Mouse (Mus musculus) thymus, adult 2 months (tissue): ENCODE results near the gene Gramd4. TPM values are rescaled to one million over a fixed set of nuclear protein-coding genes. Genes with fewer than 3 reads are reported as not detected.
A peak's percentile ranks its signal among the peaks of the same experiment; 100 is the strongest.

Experiments
- DNase-seq: peaks from one replicate; pipeline ENCODE4 v3.0.0; 2021
- H3K27ac ChIP-seq: fragments of 200-500 bp; 2 replicates; pipeline ENCODE4 v1.5.1; 2012; ENCODE audit warnings: low read length, control low read depth; ENCODE audit not compliant: control insufficient read depth, insufficient read depth
- H3K27me3 ChIP-seq: fragments of 200-500 bp; 2 replicates; pipeline ENCODE4 v1.6.1; 2012; ENCODE audit warnings: mild to moderate bottlenecking, low read length, moderate library complexity, mixed read lengths; ENCODE audit not compliant: control insufficient read depth, insufficient read depth
- H3K36me3 ChIP-seq: fragments of 200-500 bp; 2 replicates; pipeline ENCODE4 v1.6.1; 2012; ENCODE audit warnings: mild to moderate bottlenecking, low read length, moderate library complexity; ENCODE audit not compliant: control insufficient read depth, insufficient read depth
- H3K4me1 ChIP-seq: fragments of 200-500 bp; replicated peaks from 2 replicates; pipeline ENCODE4 v1.6.1; 2012; ENCODE audit warnings: low read length; ENCODE audit not compliant: control insufficient read depth, insufficient read depth
- H3K4me3 ChIP-seq: fragments of 200-500 bp; 2 replicates; pipeline ENCODE4 v1.5.1; 2012; ENCODE audit warnings: mild to moderate bottlenecking, low read length, control low read depth, moderate library complexity; ENCODE audit not compliant: control insufficient read depth, insufficient read depth
- CTCF ChIP-seq: fragments of 200-500 bp; IDR thresholded peaks from 2 replicates; pipeline ENCODE4 v1.5.1; 2012; ENCODE audit warnings: mild to moderate bottlenecking, control low read depth, low read length, moderate library complexity, borderline replicate concordance; ENCODE audit not compliant: control insufficient read depth, poor library complexity, insufficient read depth; ENCODE audit errors: extremely low read depth
- POLR2A ChIP-seq: fragments of 200-500 bp; IDR thresholded peaks from 2 replicates; pipeline ENCODE4 v1.6.1; 2012; ENCODE audit warnings: mild to moderate bottlenecking, low read length, control low read depth, moderate library complexity; ENCODE audit not compliant: control insufficient read depth, poor library complexity, insufficient read depth; ENCODE audit errors: extremely low read depth
- WGBS: fragments of 180-500 bp; shearing (Covaris S2); methylation state at CpG from one replicate; pipeline ENCODE4 v1.1.7; 2018; 5-methylcytosine and 5-hydroxymethylcytosine counted together
- polyA plus RNA-seq: library from polyadenylated mRNA; depleted of rRNA; stranded (reverse); fragments of >200 nt; gene quantifications from 2 replicates; pipeline ENCODE4 v1.2.3, GENCODE M21; 2012

Gene Gramd4
- polyA plus RNA-seq, 1 experiment = 37.1 TPM

DNA sequence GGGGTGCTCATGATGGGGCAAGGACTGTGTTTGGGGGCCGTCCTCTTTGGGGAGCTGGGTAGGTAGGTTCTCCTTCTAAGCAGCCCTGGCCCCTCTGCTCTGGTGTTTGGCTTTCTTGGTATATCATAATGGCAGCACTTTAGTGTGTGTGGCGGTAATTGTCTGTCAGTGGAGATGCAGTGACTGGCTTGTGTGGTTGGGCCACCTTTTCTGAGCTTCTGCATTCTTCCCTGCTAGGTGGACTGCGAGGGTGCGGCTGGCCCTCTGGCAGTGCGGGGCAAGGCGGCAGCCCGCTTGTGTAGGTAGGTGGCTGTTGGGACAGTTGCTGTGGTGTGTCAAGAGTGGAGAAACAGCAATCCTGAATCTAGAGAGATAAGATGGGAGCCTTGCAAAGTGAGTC lies 3.7 kb downstream of the Gramd4 start:
- TF ChIP-seq CTCF (no peak), POLR2A (no peak)
- peaks cover 68% of the 10 kb centered on the region for H3K4me1 ChIP-seq
- no peak for DNase-seq
- no peaks in the 10 kb centered on the region for H3K36me3 ChIP-seq
- no peak overlapping the region for H3K4me3 ChIP-seq
- no peaks in the 10 kb centered on the region for H3K27me3 ChIP-seq
- no peak overlapping the region for H3K27ac ChIP-seq
- WGBS = 85% methylated on average over 7 of the region's 7 CpGs

DNA sequence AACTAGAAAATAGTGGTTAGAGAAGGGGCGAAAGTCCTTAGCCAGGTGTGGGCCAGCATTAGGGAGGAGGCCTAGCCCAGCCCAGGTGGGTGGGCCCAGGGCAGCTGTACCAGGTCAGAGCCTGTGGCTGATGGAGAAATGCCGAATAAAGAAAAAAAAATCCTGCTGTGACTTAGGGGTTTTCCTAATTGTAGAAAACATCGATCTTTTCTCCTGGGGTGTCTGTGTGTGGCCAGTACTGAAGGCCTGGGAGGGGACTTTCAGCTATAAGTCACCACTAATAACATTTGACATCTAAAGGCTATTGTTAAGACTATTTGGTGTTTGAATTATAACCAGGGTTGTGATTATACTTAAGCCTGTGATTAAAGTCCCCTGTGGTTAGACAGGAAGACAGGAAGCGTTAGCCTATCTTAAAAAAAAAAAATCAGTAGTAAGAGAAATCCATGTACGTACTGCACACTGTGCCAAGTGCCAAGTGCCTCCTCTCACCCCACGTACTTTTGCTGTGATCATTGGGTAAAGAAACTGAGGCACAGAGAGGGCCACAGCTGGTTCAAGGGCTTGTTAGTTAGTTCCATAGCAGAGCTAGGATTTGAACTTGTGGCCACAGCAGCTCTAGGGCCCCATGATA lies 4.5 kb downstream of the Gramd4 start:
- H3K27ac ChIP-seq = no peak overlapping the region; the same call in 1 of the 2 replicates
- no peak for DNase-seq
- H3K27me3 ChIP-seq = no peaks in the 10 kb centered on the region
- WGBS = 26% methylated on average over 6 of the region's 6 CpGs
- H3K4me1 ChIP-seq = peaks cover 75% of the 10 kb centered on the region
- TF ChIP-seq POLR2A (no peak), CTCF (no peak)
- H3K4me3 ChIP-seq = no peak overlapping the region
- no peaks in the 10 kb centered on the region for H3K36me3 ChIP-seq

DNA sequence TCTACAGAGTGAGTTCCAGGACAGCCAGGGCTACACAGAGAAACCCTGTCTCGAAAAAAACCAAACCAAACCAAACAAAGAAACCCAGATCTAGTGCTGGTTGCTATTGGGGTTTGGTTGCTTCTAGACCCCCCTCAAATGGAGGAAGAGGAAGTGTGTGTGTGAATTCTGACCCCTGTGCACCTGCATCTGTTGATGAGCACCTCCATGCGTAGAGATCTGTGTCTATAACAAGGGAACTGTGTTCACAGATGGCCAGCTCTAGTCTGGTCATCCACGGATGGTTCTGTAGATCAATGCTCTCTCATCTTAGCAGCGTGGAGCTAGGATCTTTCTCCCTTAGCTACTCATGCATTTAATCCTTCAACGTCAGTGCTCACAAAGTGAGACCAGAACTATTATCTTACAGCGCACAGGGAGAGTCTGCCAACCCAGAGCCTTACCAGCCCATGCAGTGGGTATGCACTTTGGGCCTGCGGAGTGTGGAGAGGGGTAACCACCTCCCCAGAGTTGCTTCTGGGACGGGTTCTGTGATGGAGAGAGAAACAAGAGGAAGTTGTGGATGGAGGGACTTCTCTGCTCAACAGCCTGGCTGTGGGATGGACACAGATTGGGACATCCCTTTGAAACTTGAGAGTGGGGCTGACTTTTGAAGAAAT lies 6.8 kb downstream of the Gramd4 start:
- Histone ChIP-seq H3K4me1 (peaks cover 92% of the 10 kb centered on the region), H3K27ac (peak overlapping the region; percentile 41), H3K36me3 (no peaks in the 10 kb centered on the region), H3K27me3 (no peaks in the 10 kb centered on the region), H3K4me3 (no peak overlapping the region)
- 34% methylated on average over 8 of the region's 8 CpGs for WGBS
- no peak for DNase-seq
- TF ChIP-seq CTCF (no peak), POLR2A (no peak)

DNA sequence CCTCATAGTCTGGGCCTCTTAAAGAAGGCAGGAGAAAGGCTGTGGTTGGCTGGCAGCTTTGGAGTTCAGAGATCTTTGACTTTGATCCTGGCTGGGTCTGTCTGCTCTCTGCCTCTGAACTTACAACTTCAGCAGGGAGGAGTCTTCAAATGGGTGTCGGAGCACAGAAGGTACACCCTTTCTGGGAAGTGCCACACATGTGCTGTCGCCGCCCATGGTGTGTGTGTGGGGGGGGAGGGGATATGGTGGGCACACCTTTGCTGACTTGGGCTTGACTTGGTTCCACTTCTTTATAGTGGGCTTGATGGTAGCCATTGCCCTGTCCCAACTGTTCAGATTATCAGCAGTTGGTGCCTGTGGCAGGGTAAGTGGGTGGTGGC lies 7.3 kb downstream of the Gramd4 start:
- Histone ChIP-seq H3K4me1 (peaks cover 92% of the 10 kb centered on the region), H3K27me3 (no peaks in the 10 kb centered on the region), H3K36me3 (no peaks in the 10 kb centered on the region), H3K4me3 (no peak overlapping the region), H3K27ac (peak overlapping the region; percentile 48; the same call in 1 of the 2 replicates)
- 3% methylated on average over 3 of the region's 3 CpGs for WGBS
- no peak for DNase-seq
- TF ChIP-seq CTCF = no peak
- TF ChIP-seq POLR2A = no peak

DNA sequence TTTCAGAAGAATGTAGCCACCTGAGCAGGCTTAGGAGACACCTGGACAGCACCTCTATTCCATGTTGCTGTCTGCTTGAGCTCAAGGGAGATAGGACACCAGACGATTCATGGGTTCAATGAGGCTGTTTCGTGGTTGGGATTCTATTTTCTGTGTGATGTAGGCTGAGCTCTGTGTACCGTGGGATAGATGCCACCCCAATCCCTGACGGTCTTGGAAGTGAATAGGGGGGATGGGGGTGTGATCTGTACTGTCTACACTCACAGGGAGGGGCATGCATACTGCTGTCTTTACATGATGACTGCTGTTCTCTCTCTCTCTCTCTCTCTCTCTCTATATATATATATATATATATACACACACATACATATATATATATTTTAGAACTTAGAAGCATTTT lies 7.9 kb downstream of the Gramd4 start:
- Histone ChIP-seq H3K4me3 (no peak overlapping the region), H3K36me3 (no peaks in the 10 kb centered on the region), H3K4me1 (peaks cover 92% of the 10 kb centered on the region), H3K27me3 (no peaks in the 10 kb centered on the region), H3K27ac (peak overlapping the region; percentile 48)
- 51% methylated on average over 4 of the region's 4 CpGs for WGBS
- TF ChIP-seq POLR2A (no peak), CTCF (no peak)
- no peak for DNase-seq

DNA sequence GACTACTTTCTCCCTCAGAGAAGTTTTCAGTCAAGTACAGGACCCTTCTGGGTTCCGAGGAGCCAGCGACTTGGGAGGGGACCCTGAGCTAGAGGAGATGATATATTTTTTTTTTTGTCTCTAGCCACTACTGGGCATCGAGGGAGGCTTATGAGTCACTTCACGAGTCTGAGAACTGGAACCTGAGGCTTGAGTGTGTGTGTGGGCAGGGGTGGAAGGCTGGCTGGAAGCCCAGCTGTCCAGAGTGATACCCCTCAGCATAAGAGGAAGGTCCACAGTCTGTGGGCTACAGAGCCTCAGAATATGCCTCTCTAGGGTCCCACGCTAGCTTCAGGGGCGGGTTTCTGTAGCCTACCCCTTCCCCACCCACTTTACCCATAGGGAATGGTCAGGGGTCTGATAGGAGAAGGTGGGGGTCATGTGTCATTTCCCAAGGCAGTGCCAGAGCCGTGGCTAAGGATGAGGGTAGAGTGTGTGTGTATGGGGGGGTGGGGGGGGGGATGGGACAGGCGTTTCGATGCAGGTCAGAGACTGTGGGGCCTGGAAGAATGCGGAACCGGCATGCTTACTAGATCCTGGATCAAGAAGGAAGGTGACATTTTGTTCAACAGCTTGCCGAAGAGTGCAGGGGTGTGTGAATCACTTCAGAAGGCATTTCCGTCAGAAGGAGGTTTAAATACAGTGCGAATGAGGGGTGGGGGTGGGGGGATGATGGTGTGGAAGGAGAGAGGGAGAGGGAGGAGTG lies 9.5 kb downstream of the Gramd4 start:
- no peaks in the 10 kb centered on the region for H3K36me3 ChIP-seq

More for the DNA sequence above, 9.5 kb downstream of the Gramd4 start:
- peaks cover 91% of the 10 kb centered on the region for H3K4me1 ChIP-seq
- TF ChIP-seq POLR2A (no peak), CTCF (no peak)
- no peaks in the 10 kb centered on the region for H3K27me3 ChIP-seq
- no peak overlapping the region for H3K4me3 ChIP-seq
- H3K27ac ChIP-seq = peak overlapping the region; percentile 82
- DNase-seq = no peak
- 24% methylated on average over 14 of the region's 14 CpGs for WGBS
